Mouse (Mus musculus) heart, adult 2 months (tissue): ENCODE results near the gene Limch1. TPM values are rescaled to one million over a fixed set of nuclear protein-coding genes. Genes with fewer than 3 reads are reported as not detected.

ENCODE experiments used
- DNase-seq, 2 experiments: peaks; one replicate each; pipeline ENCODE4 v3.0.0; 2021
- H3K27ac ChIP-seq: fragments of 200-600 bp; 2 replicates; pipeline ENCODE4 v1.8.1; 2022
- H3K27me3 ChIP-seq: fragments of 200-500 bp; 2 replicates; pipeline ENCODE4 v1.6.1; 2012; ENCODE audit warnings: mild to moderate bottlenecking, low read length, inconsistent platforms, mixed read lengths; ENCODE audit not compliant: control insufficient read depth, insufficient read depth
- H3K36me3 ChIP-seq: fragments of 200-500 bp; 2 replicates; pipeline ENCODE4 v1.6.1; 2012; ENCODE audit warnings: low read length, inconsistent platforms; ENCODE audit not compliant: control insufficient read depth, insufficient read depth
- H3K4me1 ChIP-seq: fragments of 200-500 bp; 2 replicates; pipeline ENCODE4 v1.6.1; 2011; ENCODE audit warnings: low read length; ENCODE audit not compliant: control insufficient read depth, insufficient read depth
- H3K4me3 ChIP-seq: fragments of 200-600 bp; 2 replicates; pipeline ENCODE4 v1.8.1; 2022
- H3K79me2 ChIP-seq: fragments of 200-500 bp; replicated peaks from 2 replicates; pipeline ENCODE4 v1.6.1; 2012; ENCODE audit warnings: mild to moderate bottlenecking, inconsistent platforms, low read length, moderate library complexity, mixed read lengths; ENCODE audit not compliant: control insufficient read depth, insufficient read depth
- H3K9ac ChIP-seq: fragments of 200-500 bp; 2 replicates; pipeline ENCODE4 v1.6.1; 2012; ENCODE audit warnings: low read depth, mild to moderate bottlenecking, control low read depth, inconsistent platforms, low read length, mixed read lengths
- CTCF ChIP-seq: fragments of 200-600 bp; IDR thresholded peaks from 2 replicates; pipeline ENCODE4 v1.8.1; 2022; ENCODE audit warnings: antibody characterized with exemption, mild to moderate bottlenecking, moderate library complexity
- EP300 ChIP-seq: fragments of 200-500 bp; IDR thresholded peaks from 2 replicates; pipeline ENCODE4 v1.6.1; 2011; ENCODE audit warnings: low read depth, low read length, control low read depth; ENCODE audit not compliant: insufficient read depth
- POLR2A ChIP-seq: fragments of 200-500 bp; IDR thresholded peaks from 2 replicates; pipeline ENCODE4 v1.6.1; 2011; ENCODE audit warnings: mild to moderate bottlenecking, low read depth, low read length, control low read depth; ENCODE audit not compliant: insufficient read depth
- whole genome bisulfite sequencing: fragments of 180-500 bp; shearing (Covaris S2); methylation state at CpG from one replicate; pipeline ENCODE4 v1.1.7; 2018; 5-methylcytosine and 5-hydroxymethylcytosine counted together
- intact Hi-C: fragments of 180-260 bp; cut with DNase I; formaldehyde crosslinking; loops from one replicate; pipeline ENCODE4 v1.15.1; 2025
- long read RNA-seq: library from polyadenylated mRNA; stranded (forward); transcript quantifications from one replicate; pipeline ENCODE4 v2.0.0, GENCODE M21; 2021
- polyA plus RNA-seq: library from polyadenylated mRNA; depleted of rRNA; stranded (reverse); fragments of >200 nt; gene quantifications from 2 replicates; pipeline ENCODE4 v1.2.3, GENCODE M21; 2012; rRNA removed
- total RNA-seq, 2 experiments: library from RNA; stranded (reverse); gene quantifications; 2 replicates each; pipeline ENCODE4 v1.2.3; 2021

Limch1 gene
- total RNA-seq: 100 to 1,000 TPM; 230 to 277 TPM
- 60.2 and 120 TPM in 2 replicates for polyA plus RNA-seq
- long read RNA-seq, partial matches to known transcripts: 6 of 24 reads
- long read RNA-seq, other reads (novel, unspliced or antisense): 17 of 24 reads

- 3% methylated on average over 49 of the region's 50 CpGs for WGBS
- H3K27me3 ChIP-seq: no peaks in the 10 kb centered on the region
- DNase-seq: peak; percentile 88 to 91
- H3K9ac ChIP-seq: peak within 1 kb of the TSS; percentile 74
- H3K36me3 ChIP-seq: peaks cover 6% of the 10 kb centered on the region
- intact Hi-C loops: loop anchor here (1.0 to 5.0 kb wide), 4 partner anchors 31 to 202 kb away; no protein-coding TSS in a partner anchor
- peak within 1 kb of the TSS; percentile 96 for H3K27ac ChIP-seq
- H3K4me1 ChIP-seq: peaks cover 11% of the 10 kb centered on the region
- H3K79me2 ChIP-seq: no peaks in the 10 kb centered on the region
- TF ChIP-seq CTCF (peak; percentile 21), POLR2A (peak; percentile 61; the same call in 1 of the 2 replicates), EP300 (0 out of 2 replicates have a peak, but pooled peaks have one; percentile 35)
- peak within 1 kb of the TSS; percentile 78 for H3K4me3 ChIP-seq
Measured at GRCm38 (mm10) chr5:66745390-66745995, at the start of gene Limch1. TSS of gene Limch1 (plus strand) at chr5:66745827.

- TF ChIP-seq POLR2A (no peak), CTCF (peak; percentile 77), EP300 (peak; percentile 60; the same call in 1 of the 2 replicates)
- no peak for DNase-seq
- no peaks in the 10 kb centered on the region for H3K36me3 ChIP-seq
- no peak overlapping the region for H3K27ac ChIP-seq
- H3K4me1 ChIP-seq: no peaks in the 10 kb centered on the region
- no peaks in the 10 kb centered on the region for H3K79me2 ChIP-seq
- H3K9ac ChIP-seq: no peak overlapping the region
- H3K4me3 ChIP-seq: no peak overlapping the region
- H3K27me3 ChIP-seq: no peaks in the 10 kb centered on the region
- intact Hi-C loops: loop anchor here (1.0 to 5.0 kb wide), 3 partner anchors 300 to 534 kb away; no protein-coding TSS in a partner anchor
Measured at GRCm38 (mm10) chr5:66697119-66697518, 48.5 kb upstream of the Limch1 start.

DNA sequence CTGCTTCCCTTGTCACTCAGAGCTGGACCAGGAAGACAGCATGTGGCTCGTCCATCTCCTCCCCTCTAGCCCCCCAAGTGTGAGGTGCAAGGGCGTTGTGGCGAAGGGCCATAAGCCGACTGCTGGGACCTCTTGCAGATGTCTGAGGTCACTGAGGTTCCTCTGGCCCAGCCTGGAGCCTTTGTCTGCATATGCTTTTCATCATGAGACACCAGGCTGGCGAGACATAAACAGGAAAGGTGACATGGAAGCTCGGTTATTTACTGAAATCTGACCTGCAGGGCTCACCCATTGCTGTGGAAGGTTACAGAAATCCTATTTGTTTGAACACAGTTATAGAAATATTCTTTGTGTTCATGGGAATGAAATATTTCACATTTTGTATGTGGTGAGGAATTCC is 45.7 kb upstream of the Limch1 start:
- no peak for DNase-seq
- H3K27ac ChIP-seq: no peak overlapping the region
- WGBS: 70% methylated on average over 6 of the region's 6 CpGs
- intact Hi-C loops: loop anchor here (5.0 kb wide), 1 partner anchor 297 kb away; no protein-coding TSS in a partner anchor
- TF ChIP-seq POLR2A (no peak), CTCF (no peak), EP300 (no peak)
- no peaks in the 10 kb centered on the region for H3K79me2 ChIP-seq
- no peaks in the 10 kb centered on the region for H3K27me3 ChIP-seq
- no peak overlapping the region for H3K9ac ChIP-seq
- H3K4me1 ChIP-seq: no peaks in the 10 kb centered on the region
- H3K36me3 ChIP-seq: no peaks in the 10 kb centered on the region
- H3K4me3 ChIP-seq: no peak overlapping the region

DNA sequence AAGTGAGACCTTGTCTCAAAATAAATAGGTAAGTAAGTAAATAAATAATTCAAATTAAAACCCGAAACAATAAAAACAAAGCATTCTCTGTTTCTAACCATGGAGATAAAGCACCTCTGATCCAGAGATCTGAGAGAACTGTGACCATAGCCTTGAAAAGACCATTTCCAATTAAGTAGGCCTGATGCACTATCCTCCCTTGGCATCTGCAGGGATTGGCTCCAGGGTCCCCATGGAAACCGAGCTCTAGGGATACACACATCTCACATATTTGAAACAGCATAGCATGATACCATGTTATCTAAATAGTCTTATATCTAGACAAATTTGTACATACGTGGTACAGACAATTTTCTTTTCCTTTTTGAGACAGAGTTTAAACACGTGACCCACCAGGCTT is 43.7 kb upstream of the Limch1 start:
- H3K27me3 ChIP-seq: no peaks in the 10 kb centered on the region
- 91% methylated on average over 4 of the region's 4 CpGs for WGBS

DNA sequence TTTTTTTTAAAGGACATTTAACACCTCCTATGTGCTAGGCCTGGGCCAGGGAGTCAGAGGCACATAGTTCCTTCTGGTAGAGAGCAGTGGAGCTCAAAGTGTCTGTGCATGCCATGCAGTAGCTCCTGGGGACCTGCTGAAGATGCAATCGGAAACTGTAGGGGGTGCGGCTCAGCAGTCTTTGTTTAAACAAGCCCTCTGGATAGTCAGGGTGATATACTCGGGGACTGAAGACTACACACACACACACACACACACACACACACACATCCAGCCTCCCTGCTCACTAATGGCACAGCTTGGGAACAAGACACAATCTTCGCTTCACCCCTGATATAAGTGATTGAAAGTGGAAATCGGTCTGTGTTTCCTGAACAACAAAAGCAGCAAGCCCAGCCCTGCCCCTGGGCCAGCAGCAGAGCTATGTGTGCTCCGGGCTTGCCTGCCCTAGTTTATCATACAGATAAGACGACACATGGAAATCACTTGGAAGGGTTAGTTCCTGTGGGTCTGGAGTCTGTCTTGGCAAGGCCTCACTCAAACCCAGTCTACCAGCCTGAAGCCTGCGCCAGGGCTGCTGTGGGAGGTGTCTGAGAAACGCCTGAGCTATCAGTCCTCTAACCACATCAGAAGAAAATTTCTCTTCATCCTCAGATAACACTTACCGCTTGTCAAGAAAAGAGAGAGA is 42.2 kb upstream of the Limch1 start:
- Histone ChIP-seq H3K27me3 (no peaks in the 10 kb centered on the region), H3K27ac (no peak overlapping the region), H3K9ac (no peak overlapping the region), H3K4me3 (no peak overlapping the region), H3K4me1 (no peaks in the 10 kb centered on the region), H3K79me2 (no peaks in the 10 kb centered on the region), H3K36me3 (no peaks in the 10 kb centered on the region)
- intact Hi-C loops: no loop called here
- TF ChIP-seq CTCF (no peak), EP300 (no peak), POLR2A (no peak)
- DNase-seq: peak in 1 of 2 experiments; percentile 47
- WGBS: 27% methylated on average over 10 of the region's 10 CpGs

More for the DNA sequence above, 43.7 kb upstream of the Limch1 start:
- TF ChIP-seq CTCF (no peak), POLR2A (no peak), EP300 (no peak)
- Histone ChIP-seq H3K4me1 (no peaks in the 10 kb centered on the region), H3K79me2 (no peaks in the 10 kb centered on the region), H3K9ac (no peak overlapping the region), H3K27ac (no peak overlapping the region), H3K36me3 (no peaks in the 10 kb centered on the region), H3K4me3 (no peak overlapping the region)
- DNase-seq: no peak
- intact Hi-C loops: no loop called here

DNA sequence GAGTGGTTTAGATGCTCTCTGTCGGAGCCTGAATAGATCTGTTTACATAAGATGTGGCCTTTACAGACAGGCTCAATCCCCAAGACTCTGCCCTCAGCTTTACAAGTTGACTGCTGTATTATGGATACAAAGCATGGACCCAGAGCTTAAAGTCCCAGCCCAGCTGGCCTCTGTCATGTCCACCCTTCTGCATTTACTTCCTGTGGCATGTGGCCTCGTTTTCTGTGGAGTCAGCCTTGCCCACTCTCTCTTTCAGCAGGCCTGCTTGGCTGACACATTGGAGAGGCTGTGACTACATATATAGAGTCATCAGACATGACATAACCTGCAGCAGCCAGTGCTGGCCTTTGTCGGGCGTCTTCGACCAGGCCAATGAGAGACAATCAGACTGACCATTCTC is 37.8 kb upstream of the Limch1 start:
- Histone ChIP-seq H3K27ac (no peak overlapping the region), H3K79me2 (no peaks in the 10 kb centered on the region), H3K9ac (no peak overlapping the region), H3K27me3 (no peaks in the 10 kb centered on the region), H3K36me3 (no peaks in the 10 kb centered on the region), H3K4me1 (no peaks in the 10 kb centered on the region), H3K4me3 (no peak overlapping the region)
- no peak for DNase-seq
- intact Hi-C loops: no loop called here
- WGBS: 84% methylated on average over 5 of the region's 5 CpGs
- TF ChIP-seq POLR2A: no peak
- no peak for TF ChIP-seq CTCF
- no peak for TF ChIP-seq EP300
